Comparison of ENCODE assay signal across 20 mouse cellular contexts in genomic region chr11:69328517-69328916, GRCm38 (mm10).
"Had no signal": no experiment of that assay in that cellular context is flagged by ENCODE, and none has a peak within 500 bp of the region (broad histone marks: within the 10 kb centered on the region; RNA-seq: fewer than 3 reads in every experiment).

No protein-coding gene starts in this region.

- H3K4me2 ChIP-seq: limb, embryonic 12.5 days; limb, embryonic 15.5 days; liver, embryonic 12.5 days; liver, embryonic 15.5 days; midbrain, embryonic 11.5 days had no signal

- H3K9ac ChIP-seq: limb, embryonic 12.5 days; limb, embryonic 15.5 days; liver, embryonic 15.5 days had no signal

- ATAC-seq: intestine, postnatal 0 days; liver, embryonic 12.5 days; lung, postnatal 0 days; midbrain, embryonic 16.5 days had no signal

- H3K9me3 ChIP-seq: limb, embryonic 12.5 days; limb, embryonic 15.5 days; liver, embryonic 12.5 days; liver, embryonic 15.5 days; megakaryocyte, embryonic 14.5 days had no signal

- H3K4me3 ChIP-seq: limb, embryonic 12.5 days; limb, embryonic 15.5 days; liver, embryonic 12.5 days; liver, embryonic 15.5 days; megakaryocyte, embryonic 14.5 days had no signal

- H3K36me3 ChIP-seq: limb, embryonic 12.5 days; limb, embryonic 15.5 days; liver, embryonic 12.5 days; liver, embryonic 15.5 days had no signal

- DNase-seq: kidney, adult 2 months; kidney, postnatal 14 days; kidney, postnatal 4 days; left cerebral cortex, postnatal 4 days; lung, adult 2 months; right cerebral cortex, adult 18-20 months; right cerebral cortex, postnatal 14 days; right cerebral cortex, postnatal 4 days; thymus, adult 18-20 months; thymus, postnatal 36 days had no signal

- H3K27ac ChIP-seq: limb, embryonic 12.5 days; limb, embryonic 15.5 days; liver, embryonic 12.5 days; liver, embryonic 15.5 days; stomach, postnatal 0 days had no signal
